Mouse (Mus musculus) CD4-positive, CD25-positive, alpha-beta regulatory T cell, adult 2 months (primary cell): ENCODE results near the gene Gm10295.

ENCODE experiments used
- DNase-seq: peaks from one replicate; pipeline ENCODE4 v3.0.0-alpha.2; 2012; ENCODE audit warnings: low read depth, low spot score

Gene Gm10295

GRCm38 (mm10) chr7:71355596-71355995 is 4.3 kb upstream of the Gm10295 start:
- no peak for DNase-seq

- no peak for DNase-seq
These were observed 2.4 kb downstream of the Gm10295 start for GRCm38 (mm10) chr7:71348922-71349321.

- no peak for DNase-seq
These were observed 26.2 kb downstream of the Gm10295 start for GRCm38 (mm10) chr7:71324919-71325583.

GRCm38 (mm10) chr7:71313148-71313765 is 38.0 kb downstream of the Gm10295 start:
- no peak for DNase-seq

- DNase-seq: no peak
These were observed 38.9 kb downstream of the Gm10295 start for GRCm38 (mm10) chr7:71312375-71312774.

GRCm38 (mm10) chr7:71311411-71311810 is 39.9 kb downstream of the Gm10295 start:
- no peak for DNase-seq

GRCm38 (mm10) chr7:71308051-71308450 is 43.2 kb downstream of the Gm10295 start:
- DNase-seq: no peak

- no peak for DNase-seq
These were observed 48.6 kb downstream of the Gm10295 start for GRCm38 (mm10) chr7:71302714-71303113.
